Mouse (Mus musculus) G1E (cell line): ENCODE results near the gene Gnat1.

Experiments
- CTCF ChIP-seq: IDR thresholded peaks from 2 replicates; pipeline ENCODE4 v1.5.1; 2012; ENCODE audit warnings: low read depth, low read length, inconsistent platforms, mixed read lengths
- GATA1 ChIP-seq: IDR thresholded peaks from 2 replicates; pipeline ENCODE4 v1.6.1; 2012; ENCODE audit warnings: borderline replicate concordance, low read length, inconsistent platforms, mixed read lengths
- GATA2 ChIP-seq: IDR thresholded peaks from 2 replicates; pipeline ENCODE4 v1.6.1; 2012; ENCODE audit warnings: low read depth, low read length, inconsistent platforms, borderline replicate concordance
- POLR2AphosphoS5 ChIP-seq: IDR thresholded peaks from 2 replicates; pipeline ENCODE4 v1.6.1; 2012; ENCODE audit warnings: low read depth, low read length, inconsistent platforms; ENCODE audit not compliant: insufficient replicate concordance

- TF ChIP-seq CTCF, result no peak
- TF ChIP-seq GATA1, result no peak
- no peak for TF ChIP-seq GATA2
- TF ChIP-seq POLR2AphosphoS5, result no peak
Measured at GRCm38 (mm10) chr9:107693433-107693987, 14.0 kb upstream of the Gnat1 start.
